Mouse (Mus musculus) CD8-positive naive resting alpha-beta T cell, adult 2 months (primary cell): ENCODE data around the gene Zfp568.

ENCODE experiments used
- DNase-seq, 2 experiments: peaks; one replicate each; pipeline ENCODE4 v3.0.0; 2022; ENCODE audit warnings: low read depth in 2 of 2, low spot score in 2 of 2

Gene Zfp568

DNA sequence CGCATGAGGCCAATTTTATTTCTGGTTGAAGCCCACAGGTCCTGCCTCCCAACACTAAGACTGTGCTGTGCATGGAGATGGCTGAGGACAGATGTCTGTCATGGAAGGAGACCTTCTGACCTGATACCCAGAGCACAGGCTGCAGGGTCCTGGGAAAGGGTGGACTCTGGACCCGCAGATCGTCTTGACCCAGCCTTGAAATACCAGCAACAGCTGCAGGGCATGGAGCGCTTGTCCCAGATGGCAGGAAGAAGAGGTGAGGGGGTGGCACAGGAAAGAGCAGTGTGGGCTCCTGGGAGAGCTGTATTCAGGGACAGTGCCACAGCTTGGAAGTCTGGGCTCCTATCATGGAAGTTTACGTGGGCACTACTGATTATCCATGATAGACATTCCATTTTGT, 3.8 kb downstream of the Zfp568 start:
- no peak for DNase-seq

DNA sequence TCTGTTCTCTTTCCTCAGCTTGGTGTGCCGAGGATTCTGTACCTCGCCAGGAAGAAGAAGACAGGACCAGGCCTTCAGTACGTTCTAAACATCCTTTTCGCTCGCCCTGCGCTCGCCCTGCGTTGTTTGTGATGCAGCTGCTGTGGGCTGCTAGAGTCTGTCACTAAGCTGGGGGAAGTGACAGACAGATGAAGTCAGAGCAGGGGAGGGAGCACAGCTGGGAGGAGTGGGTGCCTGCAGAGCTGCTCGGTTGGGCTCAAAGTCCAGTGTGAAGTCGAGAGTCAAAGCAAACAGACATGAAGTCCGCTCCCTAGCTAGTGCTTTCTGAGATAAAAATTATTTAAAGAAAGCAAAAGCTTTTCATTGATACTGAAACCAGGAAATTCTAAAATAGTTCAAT, 5.3 kb downstream of the Zfp568 start:
- no peak for DNase-seq

DNA sequence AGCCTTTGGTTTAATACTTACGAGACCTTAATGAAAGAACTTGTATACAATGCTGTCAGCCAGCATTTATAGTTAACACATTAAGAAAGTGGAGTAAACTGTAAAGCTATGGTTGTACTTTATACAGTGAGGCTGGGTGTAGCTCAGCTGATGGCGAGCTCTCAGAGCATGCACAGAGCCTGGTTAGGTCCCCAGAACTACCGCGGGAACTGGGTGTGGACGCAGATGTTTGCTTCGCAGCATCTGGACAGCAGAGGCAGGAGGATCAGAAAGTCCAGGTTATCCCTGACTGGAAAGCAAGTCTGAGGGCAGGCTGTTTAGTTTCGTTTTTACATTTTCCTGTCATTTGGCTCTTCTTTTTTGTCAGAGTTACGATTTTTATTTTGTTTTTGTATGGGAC, 8.9 kb downstream of the Zfp568 start:
- no peak for DNase-seq

DNA sequence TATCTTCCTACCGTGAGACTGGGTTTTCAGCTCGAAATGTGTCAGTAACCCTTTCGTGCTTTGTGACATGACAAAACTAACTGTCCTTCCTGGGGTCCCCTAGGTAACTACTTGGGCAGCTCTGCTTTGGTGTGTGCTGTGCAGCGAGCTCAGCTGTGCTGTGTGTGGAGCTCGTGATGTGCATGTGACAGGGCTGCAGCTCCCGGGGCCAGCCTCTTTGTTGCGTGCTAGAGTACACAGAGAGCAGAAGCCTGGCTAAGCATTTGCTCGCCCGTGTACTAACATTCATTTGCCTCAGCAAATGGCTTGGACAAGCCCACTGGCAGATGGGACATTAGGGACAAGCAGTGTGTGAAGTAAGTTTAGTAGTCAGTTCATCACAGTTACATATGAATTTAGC, 9.6 kb downstream of the Zfp568 start:
- DNase-seq, result no peak

DNA sequence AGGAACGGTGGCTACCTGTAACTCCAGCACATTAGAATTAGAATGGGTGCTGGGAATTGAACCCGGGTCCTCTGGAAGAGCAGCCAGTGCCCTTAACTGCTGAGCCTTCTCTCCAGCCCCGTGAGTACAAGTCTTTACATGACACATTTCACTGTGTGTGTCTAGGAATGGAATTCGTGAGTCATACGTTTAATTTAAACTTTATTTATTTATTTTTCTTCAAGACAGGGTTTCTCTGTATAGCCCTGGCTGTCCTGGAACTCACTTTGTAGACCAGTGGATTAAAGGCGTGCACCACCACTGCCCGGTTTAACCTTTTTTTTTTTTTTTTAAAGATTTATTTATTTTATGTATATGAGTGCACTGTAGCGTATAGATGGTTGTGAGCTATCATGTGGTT, 11.4 kb downstream of the Zfp568 start:
- no peak for DNase-seq

DNA sequence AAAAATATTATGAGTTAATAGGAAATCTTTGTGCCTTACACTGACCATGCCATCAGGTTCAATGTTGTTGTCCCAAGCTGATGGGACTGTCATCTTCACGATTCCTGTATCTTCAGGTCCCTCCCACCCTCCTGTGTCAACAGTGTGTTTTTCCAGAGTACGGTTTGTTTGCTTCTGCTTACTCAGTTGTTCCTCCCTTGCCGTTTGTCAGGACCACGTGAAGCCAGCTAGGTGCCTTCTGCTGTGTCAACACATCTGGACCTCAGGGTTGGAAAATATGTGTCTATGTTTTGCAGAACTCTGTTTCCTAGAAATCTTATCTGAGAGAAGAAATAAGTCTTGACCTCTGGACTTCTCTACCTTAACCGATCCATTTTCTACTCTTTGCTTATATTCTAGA, 16.8 kb downstream of the Zfp568 start:
- no peak for DNase-seq

DNA sequence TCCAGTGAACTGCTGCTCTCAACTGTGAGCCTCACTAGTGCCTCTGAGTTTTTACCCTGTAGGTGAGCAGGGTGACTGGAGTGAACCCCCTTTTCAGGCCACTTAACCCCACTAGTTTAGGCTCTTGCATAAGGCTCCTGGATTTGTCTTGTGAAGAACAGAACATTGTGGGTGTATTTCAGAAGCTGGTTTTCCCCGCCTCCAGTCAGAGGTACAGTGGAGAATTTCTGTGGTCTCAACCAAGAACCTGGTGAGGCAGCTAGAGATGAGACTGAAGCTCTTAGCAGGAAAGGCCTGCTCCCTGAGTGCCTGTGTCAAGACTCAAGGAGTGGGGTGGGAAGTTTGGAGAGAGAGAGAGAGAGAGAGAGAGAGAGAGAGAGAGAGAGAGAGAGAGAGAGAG, 23.8 kb downstream of the Zfp568 start:
- DNase-seq, result no peak

DNA sequence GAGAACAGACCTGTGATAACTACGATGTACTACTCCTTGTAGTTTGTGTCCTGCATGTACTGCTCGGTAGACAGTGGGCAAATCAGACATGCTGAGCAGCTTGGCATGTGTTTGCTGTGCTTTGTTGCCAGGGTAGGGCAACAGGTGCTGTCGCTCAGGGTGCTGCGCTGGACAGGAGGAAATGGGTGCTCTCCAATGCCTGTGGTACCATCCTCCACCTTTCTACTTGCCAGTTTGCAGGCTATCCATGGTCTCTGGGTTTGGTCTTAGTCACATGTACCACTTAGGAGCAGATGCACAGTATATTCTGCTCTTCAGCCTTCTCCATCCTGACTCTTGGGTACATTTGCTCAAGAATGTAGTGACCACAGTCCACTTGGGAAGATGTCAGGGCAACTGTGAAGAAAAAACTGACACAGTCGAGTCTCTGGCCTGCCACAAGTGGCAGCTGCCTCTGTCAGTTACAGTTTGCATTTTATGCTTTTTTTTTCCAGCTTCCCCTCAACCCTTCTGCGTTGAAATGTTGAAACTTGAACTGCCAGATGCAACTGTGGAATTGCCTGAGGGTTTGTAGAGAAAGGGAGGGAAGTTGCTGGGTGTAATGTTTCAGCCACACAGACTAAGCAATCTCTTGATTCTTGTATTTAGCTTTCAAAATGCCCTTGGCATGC, 24.4 kb downstream of the Zfp568 start:
- no peak for DNase-seq

DNA sequence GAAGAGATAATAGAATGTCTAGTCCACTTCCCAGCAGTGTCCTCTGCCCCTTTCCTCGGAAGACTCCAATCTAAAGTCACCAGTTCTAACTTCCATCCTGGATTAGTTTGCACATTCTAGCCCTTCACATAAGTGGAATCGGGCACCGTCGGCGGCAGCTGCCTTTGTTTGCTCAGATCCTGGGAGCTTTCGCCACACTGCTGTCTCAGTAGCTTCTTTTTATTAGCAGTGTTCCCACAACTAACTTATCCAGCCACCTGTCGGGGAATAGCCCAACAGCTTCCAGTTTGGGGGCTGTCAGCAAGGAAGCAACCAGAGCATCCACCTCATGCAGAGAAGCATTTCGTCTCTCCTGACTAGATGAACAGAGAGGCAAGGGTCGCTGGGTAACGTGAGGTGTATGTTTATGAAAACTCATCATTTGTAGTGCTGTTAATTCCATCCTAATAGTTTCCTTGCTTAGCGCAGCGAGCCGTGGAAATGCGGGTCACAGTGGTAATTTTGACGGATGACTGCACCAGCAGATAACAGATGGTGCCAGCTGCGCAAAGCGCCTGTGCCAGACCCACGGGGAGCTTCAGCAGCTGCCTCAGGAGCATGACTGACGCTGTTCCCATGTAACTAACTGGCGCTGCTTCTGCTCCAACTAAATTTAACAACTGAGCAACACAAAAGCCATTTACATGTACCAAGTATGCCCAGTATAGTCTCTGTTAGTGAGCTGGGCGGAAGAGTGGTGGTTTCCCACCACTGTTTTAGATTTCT, 25.7 kb downstream of the Zfp568 start:
- no peak for DNase-seq

DNA sequence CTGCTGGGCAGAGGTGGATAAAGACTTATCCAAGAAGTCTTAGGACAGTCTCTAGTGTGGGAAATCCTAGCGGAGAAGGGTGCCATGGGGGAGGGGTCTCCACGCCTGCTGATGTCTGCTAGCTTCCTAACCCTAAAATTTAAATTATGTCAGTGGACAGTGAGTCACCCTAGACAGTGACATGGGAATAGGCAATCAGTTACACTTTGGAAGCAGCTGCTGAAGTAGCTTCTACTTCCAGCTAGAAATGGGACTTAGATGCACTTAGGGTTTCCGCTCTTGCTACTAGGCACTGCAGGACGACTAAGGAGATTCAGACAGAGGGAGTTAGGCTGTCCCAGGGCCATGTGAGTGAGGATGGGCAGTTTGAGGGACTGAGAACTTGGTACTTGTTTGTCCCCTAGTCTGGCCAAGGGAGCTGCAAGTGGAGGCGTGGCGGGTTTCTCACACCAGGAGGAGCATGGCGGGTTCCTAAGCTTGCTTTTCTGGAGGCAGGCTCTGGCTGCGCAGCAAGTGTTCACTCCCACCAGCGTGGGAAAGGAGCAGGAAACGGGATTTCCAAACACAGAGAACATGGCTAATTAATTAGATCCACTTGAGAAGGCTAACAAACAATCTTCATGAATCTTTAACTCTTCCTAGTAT, 26.9 kb downstream of the Zfp568 start:
- no peak for DNase-seq

DNA sequence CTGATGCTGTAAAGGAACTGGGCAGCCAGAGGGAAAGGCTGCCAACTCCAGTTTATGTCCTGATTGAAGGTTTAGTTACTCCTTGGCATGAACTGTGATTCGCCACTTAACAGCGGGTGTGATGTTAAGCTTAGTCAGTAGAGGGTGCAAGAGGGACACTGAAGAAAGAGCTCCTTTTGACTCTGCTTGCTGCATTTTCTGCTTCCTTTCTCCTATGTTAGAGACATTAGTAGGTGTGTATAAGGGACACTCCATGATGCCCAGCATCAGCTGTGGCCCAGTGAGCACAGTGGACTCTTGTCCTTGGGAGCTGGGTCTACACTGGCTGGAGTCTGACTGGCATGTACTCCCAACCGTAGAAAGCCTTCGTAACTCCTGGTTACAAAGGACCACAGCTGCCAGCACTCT, 29.2 kb downstream of the Zfp568 start:
- DNase-seq, result peak; percentile 5 to 35

DNA sequence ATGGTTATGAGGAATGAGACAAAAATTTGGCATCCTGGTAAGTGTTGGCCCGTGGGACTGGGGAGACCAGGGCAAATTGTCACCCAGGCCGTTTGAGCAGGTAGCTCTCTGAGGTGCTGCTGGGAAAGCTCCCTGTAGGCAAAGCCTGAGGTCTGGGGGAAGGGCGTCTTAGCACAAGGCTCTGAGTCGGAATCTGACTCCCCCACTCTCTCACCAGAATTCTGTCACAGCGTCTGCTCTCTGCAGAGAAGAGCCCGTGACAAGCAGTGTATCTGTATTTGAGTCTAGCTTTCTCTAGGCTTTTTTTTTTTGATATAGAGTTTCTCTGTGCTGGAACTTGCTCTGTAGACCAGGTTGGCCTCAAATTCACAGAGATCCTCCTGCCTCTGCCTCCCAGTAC, 33.5 kb downstream of the Zfp568 start:
- DNase-seq, result no peak

DNA sequence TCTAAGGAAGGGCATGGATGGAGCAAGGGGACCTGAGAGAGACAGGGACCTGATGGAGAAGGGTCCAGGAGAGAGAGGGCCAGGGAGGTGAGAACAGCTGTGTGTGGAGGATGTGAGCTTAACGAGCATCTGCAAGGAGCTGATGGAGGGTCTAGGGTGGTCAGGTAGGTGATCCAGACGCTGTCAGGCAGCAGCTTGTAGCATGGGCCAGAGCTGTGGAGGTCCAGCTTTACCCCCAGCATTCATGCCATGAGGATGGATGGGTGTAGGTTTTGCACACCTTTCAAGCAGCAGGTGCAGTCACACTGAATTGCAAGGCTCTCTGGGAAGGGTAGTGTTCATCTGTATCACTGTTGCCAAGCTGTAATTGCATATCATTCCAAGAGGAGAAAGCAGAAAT, 35.8 kb downstream of the Zfp568 start:
- no peak for DNase-seq

DNA sequence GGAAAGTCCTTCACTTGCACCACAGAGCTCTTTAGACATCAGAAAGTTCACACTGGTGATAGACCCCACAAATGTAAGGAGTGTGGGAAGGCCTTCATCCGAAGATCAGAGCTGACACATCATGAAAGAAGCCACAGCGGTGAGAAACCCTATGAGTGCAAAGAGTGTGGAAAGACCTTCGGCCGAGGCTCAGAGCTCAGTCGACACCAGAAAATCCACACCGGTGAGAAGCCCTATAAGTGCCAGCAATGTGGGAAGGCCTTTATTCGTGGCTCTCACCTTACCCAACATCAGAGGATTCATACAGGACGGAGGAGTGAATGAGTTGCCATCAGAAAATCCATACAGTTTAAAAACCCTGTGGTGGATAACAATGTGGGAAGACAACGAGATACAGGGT, 39.6 kb downstream of the Zfp568 start:
- no peak for DNase-seq

DNA sequence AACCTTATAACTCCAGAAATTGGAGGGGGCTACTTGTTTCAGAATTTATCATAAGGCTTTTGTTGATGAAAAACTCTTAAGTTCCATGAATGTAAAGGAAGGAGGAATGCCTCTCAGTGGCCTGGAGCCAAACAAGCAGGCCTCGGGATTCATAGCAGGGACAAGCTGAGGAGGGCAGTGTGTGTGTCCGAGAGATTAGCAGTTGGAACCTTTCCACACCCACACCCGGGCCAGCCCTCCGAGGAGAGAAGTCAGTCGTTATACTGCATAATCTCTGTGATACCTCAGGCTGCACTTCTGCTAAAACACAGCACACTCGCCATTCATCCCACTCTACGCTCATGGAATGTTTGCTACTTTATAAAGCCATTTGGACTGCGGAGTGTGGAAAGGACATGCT, 40.0 kb downstream of the Zfp568 start:
- DNase-seq, result no peak

DNA sequence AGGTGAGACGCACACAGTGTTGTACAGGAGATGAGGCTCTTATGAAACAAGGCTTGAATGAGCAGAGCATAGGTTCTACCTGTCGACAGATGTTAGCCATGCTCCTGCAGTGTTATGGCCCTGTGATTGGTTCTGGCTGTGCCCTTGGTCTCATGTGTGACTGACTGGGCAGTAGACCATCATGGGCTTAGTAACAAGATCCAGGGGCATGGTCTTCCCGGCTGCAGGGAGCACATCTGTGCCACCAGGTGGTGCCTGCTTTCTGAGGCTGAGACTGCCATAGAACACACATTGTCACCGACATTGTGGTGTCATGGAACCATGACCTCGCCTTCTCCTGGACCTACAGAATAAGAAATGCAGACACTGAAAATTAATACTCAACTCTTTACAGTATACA, 41.6 kb downstream of the Zfp568 start:
- no peak for DNase-seq

DNA sequence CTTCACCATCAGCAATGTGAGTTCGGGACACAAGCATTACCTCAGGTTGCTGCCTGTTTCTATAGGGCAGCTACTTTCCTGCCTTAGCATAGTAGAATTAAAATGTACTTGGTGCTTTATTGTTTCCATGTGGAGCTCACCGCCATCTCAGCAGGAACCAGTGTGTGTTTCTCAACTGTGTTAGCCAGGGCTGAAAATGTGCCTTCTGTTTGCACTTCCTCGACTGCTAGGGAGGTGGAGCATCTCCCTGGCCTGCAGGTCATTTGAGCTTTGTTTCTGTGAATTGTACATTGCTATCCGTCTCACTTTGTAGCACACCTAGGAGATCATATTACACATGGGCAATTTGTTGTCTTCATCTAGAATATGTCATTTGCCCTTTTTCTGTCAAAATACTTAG, 43.6 kb downstream of the Zfp568 start:
- no peak for DNase-seq

DNA sequence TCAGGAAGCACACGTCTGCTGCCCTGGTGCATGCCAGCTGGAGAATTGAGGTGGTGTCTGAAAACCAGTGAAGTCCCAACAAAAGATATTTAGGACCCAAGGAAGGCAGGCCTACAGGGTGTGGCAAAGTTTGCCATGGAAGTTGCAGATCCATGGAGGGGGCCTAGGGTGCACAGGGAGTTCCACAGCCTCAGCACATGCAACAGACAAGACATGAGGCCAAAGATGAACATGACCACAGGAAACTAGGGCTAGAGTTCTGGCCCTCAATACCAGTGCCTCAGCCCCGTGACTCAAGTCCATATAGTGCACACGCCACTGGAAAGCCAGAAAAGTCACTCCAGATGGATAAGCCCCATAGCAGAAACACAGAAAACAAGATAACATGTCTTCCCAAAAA, 44.8 kb downstream of the Zfp568 start:
- DNase-seq, result no peak

DNA sequence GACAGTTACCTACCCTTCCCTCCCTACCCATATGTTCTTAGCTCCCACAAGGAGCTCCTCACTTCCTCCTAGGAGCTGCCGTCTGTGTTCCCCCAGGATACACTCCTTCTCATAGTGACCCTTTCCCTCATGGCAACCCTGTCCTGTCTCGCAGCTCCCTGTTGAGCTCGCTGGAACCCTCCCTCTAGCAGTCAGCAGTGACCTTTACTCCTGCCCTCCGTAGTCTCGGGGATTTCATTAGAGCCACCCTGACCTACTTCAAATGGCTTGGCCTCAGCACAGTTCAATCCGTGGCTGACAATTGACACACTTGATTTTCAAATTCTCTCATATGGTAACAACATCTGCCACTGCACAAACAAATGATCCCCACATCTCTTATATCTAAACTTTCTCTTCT, 46.9 kb downstream of the Zfp568 start:
- DNase-seq, result no peak

DNA sequence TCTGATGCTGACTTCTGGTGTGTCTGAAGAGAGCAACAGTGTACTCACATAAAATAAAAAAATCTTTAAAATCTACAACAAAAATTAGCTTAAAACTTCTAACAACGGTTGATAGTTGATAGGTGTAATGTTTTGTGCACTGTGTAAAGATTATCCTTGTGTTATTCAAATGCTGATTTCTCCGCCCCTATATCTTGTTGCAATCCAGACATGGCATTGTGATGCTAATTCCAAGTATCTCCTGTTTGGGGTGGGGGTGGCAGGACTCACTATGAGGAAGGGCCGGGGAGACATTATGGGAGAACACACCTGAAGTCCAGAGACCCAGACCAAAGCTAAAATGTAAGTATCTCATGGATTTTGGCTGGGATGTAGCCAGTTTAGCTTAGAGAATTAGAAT, 47.6 kb downstream of the Zfp568 start:
- no peak for DNase-seq

DNA sequence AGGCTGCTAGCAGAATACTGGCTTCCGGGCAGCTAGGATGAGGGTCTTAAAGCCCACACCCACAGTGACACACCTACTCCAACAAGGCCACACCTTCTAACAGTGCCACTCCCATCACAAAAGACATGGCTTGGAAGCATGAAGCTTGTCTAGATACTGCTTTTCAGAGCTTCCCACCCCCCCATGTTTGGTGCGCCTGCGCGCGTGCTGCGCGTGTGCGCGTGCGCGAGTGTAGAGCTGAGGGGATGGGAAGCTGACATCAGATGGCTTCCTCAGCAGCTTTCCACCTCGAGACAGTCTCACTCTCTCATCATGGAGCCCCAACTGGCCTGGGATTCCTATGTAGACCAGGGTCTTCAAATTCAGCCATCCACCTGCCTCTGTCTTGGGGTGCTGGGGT, 50.6 kb downstream of the Zfp568 start:
- DNase-seq, result no peak

DNA sequence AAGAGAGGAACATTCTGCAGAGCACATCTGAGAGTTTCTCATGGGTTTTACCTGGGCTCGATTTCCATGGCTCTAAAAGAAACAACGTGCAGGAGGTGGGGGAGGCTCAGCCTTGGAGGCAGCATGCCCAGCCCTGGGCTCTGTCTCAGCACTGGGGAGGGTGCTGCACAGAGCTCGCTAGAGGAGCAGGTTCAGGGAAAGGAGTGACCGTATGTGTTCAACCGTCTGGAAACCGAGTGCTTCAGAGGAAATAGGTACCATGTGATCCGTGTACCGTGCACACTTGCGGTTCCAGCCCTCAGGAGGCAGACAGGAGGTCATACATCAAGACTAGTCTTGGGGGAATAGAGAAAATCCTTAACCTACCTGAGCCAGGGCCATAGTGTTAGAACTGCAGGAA, 60.6 kb downstream of the Zfp568 start:
- no peak for DNase-seq

DNA sequence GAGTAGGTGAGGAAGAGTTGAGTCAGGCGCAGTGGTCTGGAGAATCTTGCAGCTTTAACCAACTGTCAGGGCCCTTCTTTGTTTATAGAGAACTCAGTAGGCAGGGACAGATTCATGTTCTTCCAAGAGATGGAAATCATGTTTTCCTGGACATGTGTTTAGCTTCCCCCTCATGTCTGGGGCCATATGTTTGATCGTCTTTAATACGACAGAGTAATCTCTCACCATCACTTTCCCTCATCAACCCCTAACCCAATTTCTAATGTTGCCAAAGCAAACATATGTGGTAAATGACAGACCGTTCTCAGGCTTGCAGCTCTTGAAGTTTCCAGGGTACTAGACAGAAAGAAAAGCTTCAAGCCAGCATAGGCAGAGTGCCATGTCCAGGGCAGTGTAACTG, 64.4 kb downstream of the Zfp568 start:
- no peak for DNase-seq
